Mouse (Mus musculus): ENCODE measurements around the gene Kdelr2. TPM values are rescaled to one million over a fixed set of nuclear protein-coding genes. Genes with fewer than 3 reads are reported as not detected.

Kdelr2 gene
- total and polyA plus RNA-seq, 3 experiments, result 80.5 to 94.4 TPM; not detected in 1

DNA sequence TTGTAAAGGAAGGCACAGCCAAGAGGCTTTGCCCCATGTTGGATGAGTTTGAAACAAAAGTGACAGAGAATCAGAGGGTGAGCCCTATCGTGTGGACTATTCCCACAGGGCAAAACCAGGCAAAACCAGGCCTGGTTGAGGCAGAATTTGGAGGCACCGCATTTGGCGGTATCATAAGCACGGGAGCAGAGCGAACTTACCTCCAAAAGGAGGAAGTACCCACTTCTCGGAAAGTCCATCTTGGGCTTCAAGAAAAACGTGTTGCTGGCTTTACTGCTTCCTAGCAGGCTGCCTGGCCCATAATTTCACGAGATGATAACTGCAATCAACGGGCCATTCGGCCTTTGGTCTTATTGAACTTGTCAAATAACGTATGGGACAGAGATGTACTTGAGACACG, 38.1 kb downstream of the Kdelr2 start:
- Histone ChIP-seq H3K79me2 (ENCODE audit: control insufficient read depth, insufficient read depth, low read length, poor library complexity) (no peaks in the 10 kb centered on the region), H3K27me3 (ENCODE audit: control insufficient read depth in 1 of 2, insufficient read depth in 2 of 2, low read length in 2 of 2) (no peaks in the 10 kb centered on the region), H3K9me3 (replicated peaks; ENCODE audit: insufficient read depth, low read length) (no peaks in the 10 kb centered on the region), H3K36me3 (ENCODE audit: control insufficient read depth in 1 of 2, insufficient read depth in 2 of 2, low read length in 2 of 2) (no peaks in the 10 kb centered on the region), H3K9ac (ENCODE audit: control insufficient read depth, low read depth, low read length, poor library complexity, severe bottlenecking) (no peak overlapping the region), H3K27ac (ENCODE audit: control insufficient read depth, low read depth, low read length) (no peak overlapping the region), H3K4me1 (ENCODE audit: control insufficient read depth in 1 of 2, insufficient read depth in 2 of 2, low read length in 2 of 2) (peaks cover 0 to 5% of the 10 kb centered on the region in 2 experiments; a peak in 2 of 4 replicates), H3K4me3 (ENCODE audit: control insufficient read depth in 1 of 2, insufficient read depth in 1 of 2, low read depth in 2 of 2, low read length in 2 of 2) (no peak overlapping the region)
- peak; percentile 36 for DNase-seq (ENCODE audit: low read depth, low spot score)
- TF ChIP-seq ZNF384 (IDR thresholded peaks at IDR 0.05; ENCODE audit: low read depth, low read length) (no peak), POLR2AphosphoS5 (IDR thresholded peaks at IDR 0.05; ENCODE audit: borderline replicate concordance, low read depth, low read length) (no peak), NELFE (IDR thresholded peaks at IDR 0.05; ENCODE audit: low read depth, low read length) (no peak), POLR2A (IDR thresholded peaks at IDR 0.05; ENCODE audit: control insufficient read depth in 1 of 2, insufficient read depth in 1 of 2, low read depth in 1 of 2, low read length in 2 of 2, poor library complexity in 1 of 2) (no peak), ZMIZ1 (IDR thresholded peaks at IDR 0.05; ENCODE audit: low read depth, low read length) (no peak), USF1 (IDR thresholded peaks at IDR 0.05; ENCODE audit: low read depth, low read length) (no peak), MAZ (IDR thresholded peaks at IDR 0.05; ENCODE audit: low read depth, low read length) (no peak), RAD21 (IDR thresholded peaks at IDR 0.05; ENCODE audit: low read depth, low read length) (no peak), RCOR1 (IDR thresholded peaks at IDR 0.05; ENCODE audit: low read depth, low read length) (no peak), CHD2 (IDR thresholded peaks at IDR 0.05; ENCODE audit: low read length) (no peak), HCFC1 (IDR thresholded peaks at IDR 0.05; ENCODE audit: low read depth, low read length) (no peak), MAFK (IDR thresholded peaks at IDR 0.05; ENCODE audit: borderline replicate concordance, low read depth, low read length) (no peak), TBP (IDR thresholded peaks at IDR 0.05; ENCODE audit: low read depth, low read length) (no peak), NRF1 (IDR thresholded peaks at IDR 0.05; ENCODE audit: insufficient read depth, low read depth, low read length, poor library complexity, severe bottlenecking) (no peak), CTCF (IDR thresholded peaks at IDR 0.05 in 2 of 3, conservative IDR thresholded peaks at IDR 0.05 in 1 of 3; ENCODE audit: control insufficient read depth in 1 of 3, insufficient read depth in 1 of 3, low read depth in 2 of 3, low read length in 3 of 3, poor library complexity in 1 of 3, severe bottlenecking in 1 of 3) (no peak), TAL1 (IDR thresholded peaks at IDR 0.05; ENCODE audit: low read length) (no peak), SMC3 (IDR thresholded peaks at IDR 0.05; ENCODE audit: low read depth, low read length) (no peak)

- TF ChIP-seq GATA1 (IDR thresholded peaks at IDR 0.05; ENCODE audit: low read depth, low read length) (no peak), CHD2 (IDR thresholded peaks at IDR 0.05; ENCODE audit: low read length) (no peak), NELFE (IDR thresholded peaks at IDR 0.05; ENCODE audit: low read depth, low read length) (no peak), POLR2A (IDR thresholded peaks at IDR 0.05; ENCODE audit: control insufficient read depth in 1 of 2, insufficient read depth in 1 of 2, low read depth in 1 of 2, low read length in 2 of 2, poor library complexity in 1 of 2) (no peak), ZNF384 (IDR thresholded peaks at IDR 0.05; ENCODE audit: low read depth, low read length) (no peak), MYB (IDR thresholded peaks at IDR 0.05; ENCODE audit: low read depth, low read length) (no peak), UBTF (IDR thresholded peaks at IDR 0.05; ENCODE audit: borderline replicate concordance, insufficient read depth, low read depth, low read length) (no peak), E2F4 (IDR thresholded peaks at IDR 0.05; ENCODE audit: borderline replicate concordance, low read depth, low read length) (no peak), POLR2AphosphoS5 (IDR thresholded peaks at IDR 0.05; ENCODE audit: borderline replicate concordance, low read depth, low read length) (no peak)
- H3K79me2 ChIP-seq (ENCODE audit: control insufficient read depth, insufficient read depth, low read length, poor library complexity), result peaks cover 13% of the 10 kb centered on the region
- no peak for DNase-seq (ENCODE audit: low read depth, low spot score)
- H3K4me3 ChIP-seq (ENCODE audit: control insufficient read depth in 1 of 2, insufficient read depth in 1 of 2, low read depth in 2 of 2, low read length in 2 of 2), result peak overlapping the region; percentile 80 to 84
- peaks cover 0 to 6% of the 10 kb centered on the region in 2 experiments; a peak in 3 of 4 replicates for H3K36me3 ChIP-seq (ENCODE audit: control insufficient read depth in 1 of 2, insufficient read depth in 2 of 2, low read length in 2 of 2)
- peak overlapping the region; percentile 80 for H3K9ac ChIP-seq (ENCODE audit: control insufficient read depth, low read depth, low read length, poor library complexity, severe bottlenecking)
- H3K27ac ChIP-seq (ENCODE audit: control insufficient read depth, low read depth, low read length), result no peak overlapping the region
- peaks cover 10 to 11% of the 10 kb centered on the region in 2 experiments; a peak in 1 of 4 replicates for H3K4me1 ChIP-seq (ENCODE audit: control insufficient read depth in 1 of 2, insufficient read depth in 2 of 2, low read length in 2 of 2)
- peaks cover 2% of the 10 kb centered on the region in 2 experiments; a peak in 3 of 4 replicates for H3K27me3 ChIP-seq (ENCODE audit: control insufficient read depth in 1 of 2, insufficient read depth in 2 of 2, low read length in 2 of 2)
- H3K9me3 ChIP-seq (replicated peaks; ENCODE audit: insufficient read depth, low read length), result no peaks in the 10 kb centered on the region
Observed at GRCm38 (mm10) chr5:143463671-143464070, 60.0 kb downstream of the Kdelr2 start.

All from MEL (cell line).